Mouse (Mus musculus) T-cell, adult 66 days (primary cell): ENCODE measurements around the gene Rassf6. TPM values are rescaled to one million over a fixed set of nuclear protein-coding genes. Genes with fewer than 3 reads are reported as not detected.

ENCODE experiments used
- total RNA-seq, 2 experiments: library from RNA; stranded (reverse); gene quantifications; 3 replicates in 1 of 2; 4 replicates in 1 of 2; pipeline ENCODE4 v1.2.4; 2023

The Rassf6 gene
- total RNA-seq: not detected

GRCm38 (mm10) chr5:90640286-90641217 lies at the start of gene Rassf6:
TSS of gene Rassf6 (minus strand) at chr5:90640657.

GRCm38 (mm10) chr5:90560743-90561142 lies 79.7 kb downstream of the Rassf6 start, which contains the start of gene 5830473C10Rik:
TSS of gene 5830473C10Rik (plus strand) at chr5:90561107.

Other genes with a start within 250 kb of the Rassf6 start
- gene Alb, start 179.8 kb downstream of the Rassf6 start, total RNA-seq: not detected
- gene Afp, start 149.9 kb downstream of the Rassf6 start, total RNA-seq: 1 to 10 TPM; 7.6 to 8.4 TPM
- under 1 TPM in 1 of 2 experiments, not detected in 1; 0.36 TPM for gene Afm, start 121.7 kb downstream of the Rassf6 start, total RNA-seq
- not detected for gene 5830473C10Rik, start 79.5 kb downstream of the Rassf6 start, total RNA-seq
- not detected for gene Cxcl5, start 118.7 kb upstream of the Rassf6 start, total RNA-seq
- gene Ppbp, start 127.9 kb upstream of the Rassf6 start, total RNA-seq: 1 to 10 TPM; 1.2 to 1.3 TPM
- gene Pf4, start 131.8 kb upstream of the Rassf6 start, total RNA-seq: 1 to 10 TPM in 1 of 2 experiments, not detected in 1; 2.6 TPM
- not detected for gene Cxcl3, start 145.4 kb upstream of the Rassf6 start, total RNA-seq
- gene Cxcl15, start 153.9 kb upstream of the Rassf6 start, total RNA-seq: not detected